ENCODE assay signal across 8 mouse cellular contexts in genomic region chr5:64092748-64093292, GRCm38 (mm10). TPM values are rescaled to one million over a fixed set of nuclear protein-coding genes. Genes with fewer than 3 reads are reported as not detected.
DNase-seq lines count a peak whose midpoint lies in the region; ATAC-seq lines count a peak whose summit lies in the region.

TSS of gene Pgm2 (plus strand) at chr5:64092950.

- peak within 1 kb of the TSS; percentile 68 for H3K27ac ChIP-seq in intestine, embryonic 14.5 days (ENCODE audit: low read depth)

- intact Hi-C loops in gastrocnemius, postnatal 14 days (cut with DNase I; ENCODE audit: low total_unique reads) = no loop called here
- intact Hi-C loops in left cerebral cortex, postnatal 10 days (cut with DNase I) = no loop called here

- no peaks in the 10 kb centered on the region for H3K27me3 ChIP-seq in intestine, embryonic 14.5 days (replicated peaks; ENCODE audit: control insufficient read depth, insufficient read depth, low read length)

- no peaks in the 10 kb centered on the region for H3K9me3 ChIP-seq in intestine, embryonic 14.5 days (ENCODE audit: control insufficient read depth, low read length)

- peak within 1 kb of the TSS; percentile 90 for H3K4me2 ChIP-seq in intestine, embryonic 14.5 days (ENCODE audit: low read length)

- peaks cover 13% of the 10 kb centered on the region for H3K4me1 ChIP-seq in intestine, embryonic 14.5 days (replicated peaks; ENCODE audit: control insufficient read depth, insufficient read depth, low read length)

- peaks cover under 1% of the 10 kb centered on the region; the same call in 1 of the 2 replicates for H3K36me3 ChIP-seq in intestine, embryonic 14.5 days (ENCODE audit: control insufficient read depth, insufficient read depth, low read length)

- ATAC-seq in intestine, embryonic 14.5 days (replicated peaks; ENCODE audit: low FRiP score, low TSS enrichment, low read depth) = peak; percentile 94
- peak; percentile 89 for ATAC-seq in megakaryocyte progenitor cell, adult 5-6 weeks (replicated peaks; ENCODE audit: poor library complexity)

- under 1% methylated on average over 43 of the region's 43 CpGs for WGBS in intestine, embryonic 14.5 days

- peak within 1 kb of the TSS; percentile 75 for H3K9ac ChIP-seq in intestine, embryonic 14.5 days (ENCODE audit: low read length)

- H3K4me3 ChIP-seq in intestine, embryonic 14.5 days (ENCODE audit: low read depth, low read length) = peak within 1 kb of the TSS; percentile 77

- DNase-seq in adrenal gland, adult 18-20 months (ENCODE audit: low spot score in 2 of 2) = peak; percentile 80 to 84
- peak; percentile 94 for DNase-seq in embryo, embryonic 10.5 days (ENCODE audit: low spot score)
- DNase-seq in gastrocnemius, postnatal 14 days = peak; percentile 88
- peak; percentile 93 for DNase-seq in intestine, embryonic 14.5 days (ENCODE audit: low spot score)
- DNase-seq in left cerebral cortex, postnatal 10 days (ENCODE audit: extremely low spot score in 1 of 2, low spot score in 2 of 2) = peak; percentile 62 to 92
- DNase-seq in right cerebral cortex, postnatal 10 days (ENCODE audit: low spot score in 2 of 2) = peak; percentile 86 to 87
- DNase-seq in urinary bladder, postnatal 14 days (ENCODE audit: low spot score) = peak; percentile 89

RNA-seq across cellular contexts. Expression of gene Pgm2, which starts in this region (rescaled TPM):
- 10 to 100 TPM; 17.3 to 28.8 TPM for total RNA-seq in adrenal gland, adult 18-20 months (2021)
- total RNA-seq in gastrocnemius, postnatal 14 days (2021) = 1 to 10 TPM; 4.9 to 5.2 TPM
- 35.2 and 36.3 TPM in 2 replicates for polyA plus RNA-seq in intestine, embryonic 14.5 days (2014; fragmentation: Nextera tagmentation; extraction: Ambion mirVana)
- 10 to 100 TPM; 10.3 to 10.7 TPM for total RNA-seq in left cerebral cortex, postnatal 10 days (2021)
- total RNA-seq in megakaryocyte progenitor cell, adult 5-6 weeks (2015) = 40.1 and 40.7 TPM in 2 replicates
- 32.9 and 35.2 TPM in 2 replicates for total RNA-seq in megakaryocyte progenitor cell, adult 5-6 weeks (2017)

Comparison
In these comparisons a context has a peak if more than half of its experiments do, and no peak if none do; other contexts are left out.
1. Peak in every context shown above with its lines: DNase-seq, ATAC-seq, H3K4me3 ChIP-seq and H3K27ac ChIP-seq.